Mouse (Mus musculus) C2C12 (cell line): Measurements from ENCODE around the gene Prkrip1.

Experiments used
- CTCF ChIP-seq: IDR thresholded peaks from one replicate; pipeline ENCODE4 v1.5.1; 2011; ENCODE audit not compliant: control insufficient read depth, insufficient read depth, insufficient read length
- MYOD1 ChIP-seq: IDR thresholded peaks from one replicate; pipeline ENCODE4 v1.6.1; 2011; ENCODE audit warnings: low read depth; ENCODE audit not compliant: control insufficient read depth, insufficient read length
- MYOG ChIP-seq: IDR thresholded peaks from one replicate; pipeline ENCODE4 v1.6.1; 2011; ENCODE audit not compliant: control insufficient read depth, insufficient read length; ENCODE audit errors: extremely low read depth

DNA sequence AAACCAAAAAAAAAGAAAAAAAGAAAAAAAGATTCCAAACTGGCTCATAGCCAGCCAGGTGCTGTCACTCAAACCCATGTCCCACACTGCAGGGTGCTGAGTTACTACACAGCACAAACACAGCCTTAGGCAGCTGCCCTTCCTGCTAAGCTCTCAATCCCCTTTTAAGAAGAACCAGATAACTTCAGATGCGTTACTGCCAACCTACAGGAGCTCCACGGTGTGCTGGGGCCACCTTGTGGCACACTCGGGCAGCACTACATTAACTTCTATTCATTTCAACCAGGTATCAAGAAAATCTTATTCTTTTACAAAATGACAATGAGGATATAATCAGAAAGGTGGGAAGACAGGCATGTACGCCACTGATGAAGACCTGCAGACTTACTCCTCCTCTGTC, 12.0 kb downstream of the Prkrip1 start:
- TF ChIP-seq CTCF (peak; percentile 40), MYOG (no peak), MYOD1 (no peak)
